Mouse (Mus musculus) lung, postnatal 36 days (tissue): ENCODE results near the gene Klhl36.

Source experiments
- DNase-seq: peaks from one replicate; pipeline ENCODE4 v3.0.0; 2022; ENCODE audit warnings: mixed read lengths

Klhl36 gene

GRCm38 (mm10) chr8:119861706-119862389 is at the start of gene Klhl36:
TSS of gene Klhl36 (plus strand) at chr8:119862266.
- peak; percentile 98 for DNase-seq

- peak; percentile 73 for DNase-seq
Observed at GRCm38 (mm10) chr8:119812650-119813431, 49.2 kb upstream of the Klhl36 start.

- no peak for DNase-seq
Observed at GRCm38 (mm10) chr8:119816219-119816618, 45.8 kb upstream of the Klhl36 start.

GRCm38 (mm10) chr8:119817446-119817845 is 44.6 kb upstream of the Klhl36 start:
- DNase-seq, result no peak

GRCm38 (mm10) chr8:119819316-119819715 is 42.8 kb upstream of the Klhl36 start:
- no peak for DNase-seq

GRCm38 (mm10) chr8:119819976-119820375 is 42.1 kb upstream of the Klhl36 start:
- no peak for DNase-seq

- DNase-seq, result no peak
Observed at GRCm38 (mm10) chr8:119821691-119822090, 40.4 kb upstream of the Klhl36 start.

- DNase-seq, result no peak
Observed at GRCm38 (mm10) chr8:119823278-119823677, 38.8 kb upstream of the Klhl36 start.

- DNase-seq, result no peak
Observed at GRCm38 (mm10) chr8:119824100-119824499, 38.0 kb upstream of the Klhl36 start.

GRCm38 (mm10) chr8:119824809-119825273 is 37.2 kb upstream of the Klhl36 start:
- peak; percentile 65 for DNase-seq

- DNase-seq, result peak; percentile 63
Observed at GRCm38 (mm10) chr8:119825950-119826730, 35.9 kb upstream of the Klhl36 start.

- DNase-seq, result no peak
Observed at GRCm38 (mm10) chr8:119826982-119827381, 35.1 kb upstream of the Klhl36 start.

GRCm38 (mm10) chr8:119827721-119828153 is 34.3 kb upstream of the Klhl36 start:
- peak; percentile 63 for DNase-seq

- DNase-seq, result no peak
Observed at GRCm38 (mm10) chr8:119829015-119829414, 33.1 kb upstream of the Klhl36 start.

GRCm38 (mm10) chr8:119829420-119829819 is 32.6 kb upstream of the Klhl36 start:
- DNase-seq, result no peak

- no peak for DNase-seq
Observed at GRCm38 (mm10) chr8:119829870-119830580, 32.0 kb upstream of the Klhl36 start.

GRCm38 (mm10) chr8:119830589-119830988 is 31.5 kb upstream of the Klhl36 start:
- DNase-seq, result no peak

- peak; percentile 89 for DNase-seq
Observed at GRCm38 (mm10) chr8:119831336-119831995, 30.6 kb upstream of the Klhl36 start.

- no peak for DNase-seq
Observed at GRCm38 (mm10) chr8:119832101-119832617, 29.9 kb upstream of the Klhl36 start.

GRCm38 (mm10) chr8:119832931-119833330 is 29.1 kb upstream of the Klhl36 start:
- no peak for DNase-seq

- no peak for DNase-seq
Observed at GRCm38 (mm10) chr8:119834676-119835075, 27.4 kb upstream of the Klhl36 start.

GRCm38 (mm10) chr8:119835270-119835669 is 26.8 kb upstream of the Klhl36 start:
- no peak for DNase-seq
